Mouse (Mus musculus) kidney, postnatal 0 days (tissue): ENCODE measurements around the gene Fstl4. TPM values are rescaled to one million over a fixed set of nuclear protein-coding genes. Genes with fewer than 3 reads are reported as not detected.

Source experiments
- ATAC-seq: fragments of 200-750 bp; cut with Nextera tagmentation; replicated peaks from 2 replicates; pipeline ENCODE4 v1.8.0; 2017; ENCODE audit warnings: low read depth, moderate number of reproducible peaks, moderate TSS enrichment, moderate library complexity; ENCODE audit not compliant: low FRiP score
- DNase-seq: peaks from one replicate; pipeline ENCODE4 v3.0.0-alpha.2; 2016; ENCODE audit warnings: low spot score
- H3K27ac ChIP-seq: fragments of 300-500 bp; sonication (generic); 2 replicates; pipeline ENCODE4 v1.5.1; 2014; ENCODE audit warnings: mild to moderate bottlenecking
- H3K27me3 ChIP-seq: fragments of 300-500 bp; sonication (generic); 2 replicates; pipeline ENCODE4 v1.6.1; 2014; ENCODE audit warnings: low read length, mixed read lengths; ENCODE audit not compliant: insufficient read depth
- H3K36me3 ChIP-seq: fragments of 300-500 bp; sonication (generic); 2 replicates; pipeline ENCODE4 v1.6.1; 2014; ENCODE audit warnings: low read length, mixed read lengths; ENCODE audit not compliant: insufficient read depth
- H3K4me1 ChIP-seq: fragments of 300-500 bp; sonication (generic); replicated peaks from 2 replicates; pipeline ENCODE4 v1.6.1; 2014; ENCODE audit warnings: antibody characterized with exemption, low read length, mixed read lengths; ENCODE audit not compliant: insufficient read depth
- H3K4me2 ChIP-seq: fragments of 300-500 bp; sonication (generic); 2 replicates; pipeline ENCODE4 v1.6.1; 2014; ENCODE audit warnings: mild to moderate bottlenecking, low read length, moderate library complexity, mixed read lengths
- H3K4me3 ChIP-seq: fragments of 300-500 bp; sonication (generic); replicated peaks from 2 replicates; pipeline ENCODE4 v1.5.1; 2014; ENCODE audit warnings: low read depth, low read length
- H3K9ac ChIP-seq: fragments of 300-500 bp; sonication (generic); 2 replicates; pipeline ENCODE4 v1.6.1; 2014; ENCODE audit warnings: low read depth, low read length
- H3K9me3 ChIP-seq: fragments of 300-500 bp; sonication (generic); replicated peaks from 2 replicates; pipeline ENCODE4 v1.6.1; 2016; ENCODE audit warnings: low read length, inconsistent platforms, mixed read lengths
- CTCF ChIP-seq: IDR thresholded peaks from 2 replicates; pipeline ENCODE4 v1.5.1; 2016; ENCODE audit warnings: antibody characterized with exemption, low read depth, mild to moderate bottlenecking, moderate library complexity
- WGBS: fragments of 180-500 bp; shearing (Covaris S2); extraction: QIAGEN DNeasy Blood & Tissue Kit; methylation state at CpG from one replicate; pipeline ENCODE4 v1.1.7; 2014; 5-methylcytosine and 5-hydroxymethylcytosine counted together
- polyA plus RNA-seq: library from polyadenylated mRNA; unstranded; fragments of >200 nt; fragmentation: Nextera tagmentation; extraction: Ambion mirVana; gene quantifications from 2 replicates; pipeline ENCODE4 v1.2.1, GENCODE M21; 2015

The Fstl4 gene
- polyA plus RNA-seq, 1 experiment from 2014 or later = 0.47 TPM

- Histone ChIP-seq H3K9ac (no peak overlapping the region), H3K4me1 (no peaks in the 10 kb centered on the region), H3K27me3 (no peaks in the 10 kb centered on the region), H3K36me3 (no peaks in the 10 kb centered on the region), H3K4me2 (no peak overlapping the region), H3K9me3 (no peaks in the 10 kb centered on the region), H3K27ac (no peak overlapping the region), H3K4me3 (no peak overlapping the region)
- no peak for DNase-seq
- WGBS = 46% methylated on average over 5 of the region's 5 CpGs
- ATAC-seq = no peak
- no peak for TF ChIP-seq CTCF
Observed at GRCm38 (mm10) chr11:53231836-53232235, 467.4 kb downstream of the Fstl4 start.

- no peak overlapping the region for H3K27ac ChIP-seq
- no peaks in the 10 kb centered on the region for H3K27me3 ChIP-seq
- H3K9me3 ChIP-seq = no peaks in the 10 kb centered on the region
- H3K36me3 ChIP-seq = no peaks in the 10 kb centered on the region
- no peak overlapping the region for H3K4me3 ChIP-seq
- WGBS = 52% methylated on average over 9 of the region's 9 CpGs
- H3K4me1 ChIP-seq = no peaks in the 10 kb centered on the region
- no peak overlapping the region for H3K4me2 ChIP-seq
- DNase-seq (no peak), ATAC-seq (no peak)
- no peak overlapping the region for H3K9ac ChIP-seq
- no peak for TF ChIP-seq CTCF
Observed at GRCm38 (mm10) chr11:53233590-53233989, 469.2 kb downstream of the Fstl4 start.
